Mouse (Mus musculus) layer of hippocampus, postnatal 25 days (tissue): Measurements from ENCODE around the gene Pea15a. TPM values are rescaled to one million over a fixed set of nuclear protein-coding genes. Genes with fewer than 3 reads are reported as not detected.
A peak's percentile ranks its signal among the peaks of the same experiment; 100 is the strongest.

Source experiments
- DNase-seq, 2 experiments: peaks; one replicate each; pipeline ENCODE4 v3.0.0; 2022; ENCODE audit warnings: mixed read lengths in 2 of 2, low spot score in 1 of 2; ENCODE audit errors: extremely low spot score in 1 of 2
- total RNA-seq, 2 experiments: library from RNA; stranded (reverse); gene quantifications; 2 replicates each; pipeline ENCODE4 v1.2.3; 2021

Gene Pea15a
- total RNA-seq, 2 experiments from 2014 or later = 395 to 445 TPM

- DNase-seq = no peak
Observed at GRCm38 (mm10) chr1:172204814-172205740, 1.5 kb downstream of the Pea15a start.

GRCm38 (mm10) chr1:172204033-172204813 is 2.4 kb downstream of the Pea15a start:
- DNase-seq = no peak

- no peak for DNase-seq
Observed at GRCm38 (mm10) chr1:172203566-172203965, 3.0 kb downstream of the Pea15a start.

- DNase-seq = no peak
Observed at GRCm38 (mm10) chr1:172202894-172203522, 3.6 kb downstream of the Pea15a start.

- no peak for DNase-seq
Observed at GRCm38 (mm10) chr1:172201967-172202880, 4.4 kb downstream of the Pea15a start.

GRCm38 (mm10) chr1:172200871-172201447 is 5.6 kb downstream of the Pea15a start:
- DNase-seq = peak; percentile 59 to 74

GRCm38 (mm10) chr1:172200161-172200560 is 6.4 kb downstream of the Pea15a start:
- DNase-seq = no peak

GRCm38 (mm10) chr1:172198996-172199395 is 7.6 kb downstream of the Pea15a start:
- DNase-seq = no peak

- no peak for DNase-seq
Observed at GRCm38 (mm10) chr1:172198316-172198715, 8.3 kb downstream of the Pea15a start.

- no peak for DNase-seq
Observed at GRCm38 (mm10) chr1:172197851-172198250, 8.8 kb downstream of the Pea15a start.

GRCm38 (mm10) chr1:172197146-172197545 is 9.5 kb downstream of the Pea15a start:
- DNase-seq = no peak

- DNase-seq = no peak
Observed at GRCm38 (mm10) chr1:172194435-172194834, 12.2 kb downstream of the Pea15a start.

GRCm38 (mm10) chr1:172192217-172192616 is 14.4 kb downstream of the Pea15a start:
- no peak for DNase-seq

- no peak for DNase-seq
Observed at GRCm38 (mm10) chr1:172191578-172191977, 15.0 kb downstream of the Pea15a start.

- no peak for DNase-seq
Observed at GRCm38 (mm10) chr1:172188891-172189290, 17.7 kb downstream of the Pea15a start.

- DNase-seq = no peak
Observed at GRCm38 (mm10) chr1:172186401-172187289, 20.0 kb downstream of the Pea15a start.

- DNase-seq = no peak
Observed at GRCm38 (mm10) chr1:172183915-172184314, 22.7 kb downstream of the Pea15a start.

- DNase-seq = no peak
Observed at GRCm38 (mm10) chr1:172183056-172183455, 23.5 kb downstream of the Pea15a start.
